ENCODE assay signal across 12 mouse cellular contexts in genomic region chr12:28912351-28912936, GRCm38 (mm10).
DNase-seq lines count a peak whose midpoint lies in the region; ATAC-seq and TF ChIP-seq lines count a peak whose summit lies in the region.
"Had no signal": no experiment of that assay in that cellular context is flagged by ENCODE, and none has a peak within 500 bp of the region (broad histone marks: within the 10 kb centered on the region; RNA-seq: fewer than 3 reads in every experiment).

No protein-coding gene starts in this region.

- 29% methylated on average over 18 of the region's 18 CpGs for WGBS in kidney, embryonic 14.5 days
- WGBS in hindbrain, embryonic 12.5 days = 64% methylated on average over 18 of the region's 18 CpGs
- WGBS in midbrain, postnatal 0 days = 53% methylated on average over 18 of the region's 18 CpGs

- peaks cover 13% of the 10 kb centered on the region for H3K4me1 ChIP-seq in kidney, embryonic 14.5 days (ENCODE audit: control insufficient read depth, insufficient read depth, low read length)
- H3K4me1 ChIP-seq in hindbrain, embryonic 12.5 days = peaks cover 22% of the 10 kb centered on the region
- no peaks in the 10 kb centered on the region; the same call in 1 of the 2 replicates for H3K4me1 ChIP-seq in midbrain, postnatal 0 days (ENCODE audit: insufficient read depth, low read length)

- no peaks in the 10 kb centered on the region for H3K36me3 ChIP-seq in kidney, embryonic 14.5 days (ENCODE audit: control insufficient read depth, insufficient read depth, low read length)
- no peaks in the 10 kb centered on the region for H3K36me3 ChIP-seq in hindbrain, embryonic 12.5 days
- H3K36me3 ChIP-seq in midbrain, postnatal 0 days (ENCODE audit: insufficient read depth, low read length) = no peaks in the 10 kb centered on the region

- H3K9ac ChIP-seq in kidney, embryonic 14.5 days (ENCODE audit: low read depth, low read length) = no peak overlapping the region
- no peak overlapping the region for H3K9ac ChIP-seq in hindbrain, embryonic 12.5 days
- no peak overlapping the region for H3K9ac ChIP-seq in midbrain, postnatal 0 days (replicated peaks; ENCODE audit: low read length, poor library complexity, severe bottlenecking)

- no peak overlapping the region for H3K27ac ChIP-seq in kidney, embryonic 14.5 days (ENCODE audit: low read depth, low read length)
- peak overlapping the region; percentile 57 for H3K27ac ChIP-seq in hindbrain, embryonic 12.5 days
- H3K27ac ChIP-seq in midbrain, postnatal 0 days (ENCODE audit: low read depth, low read length) = no peak overlapping the region
- H3K27ac ChIP-seq: layer of hippocampus, adult 2 months; stomach, postnatal 0 days had no signal

- no peaks in the 10 kb centered on the region for H3K27me3 ChIP-seq in kidney, embryonic 14.5 days (ENCODE audit: control insufficient read depth, insufficient read depth, low read length)
- H3K27me3 ChIP-seq in hindbrain, embryonic 12.5 days = no peaks in the 10 kb centered on the region
- H3K27me3 ChIP-seq in midbrain, postnatal 0 days (ENCODE audit: insufficient read depth, low read length) = no peaks in the 10 kb centered on the region

- H3K4me3 ChIP-seq in kidney, embryonic 14.5 days (ENCODE audit: low read length) = no peak overlapping the region
- no peak overlapping the region for H3K4me3 ChIP-seq in hindbrain, embryonic 12.5 days
- no peak overlapping the region for H3K4me3 ChIP-seq in midbrain, postnatal 0 days (ENCODE audit: low read depth, low read length)
- H3K4me3 ChIP-seq: layer of hippocampus, adult 2 months had no signal

- no peaks in the 10 kb centered on the region for H3K9me3 ChIP-seq in kidney, embryonic 14.5 days (ENCODE audit: control insufficient read depth, low read length)
- H3K9me3 ChIP-seq in hindbrain, embryonic 12.5 days (replicated peaks) = no peaks in the 10 kb centered on the region
- no peaks in the 10 kb centered on the region for H3K9me3 ChIP-seq in midbrain, postnatal 0 days (ENCODE audit: low read length)

- H3K4me2 ChIP-seq in kidney, embryonic 14.5 days (replicated peaks; ENCODE audit: low read depth, low read length) = 0 out of 2 replicates have a peak overlapping the region, but pooled peaks have one; percentile 6
- no peak overlapping the region for H3K4me2 ChIP-seq in hindbrain, embryonic 12.5 days (replicated peaks)
- H3K4me2 ChIP-seq in midbrain, postnatal 0 days (ENCODE audit: low read depth, low read length, poor library complexity, severe bottlenecking) = no peak overlapping the region

- TF ChIP-seq CTCF in midbrain, postnatal 0 days (IDR thresholded peaks at IDR 0.05) = no peak

- DNase-seq in kidney, adult 8-10 months = no peak
- peak; percentile 76 for DNase-seq in kidney, postnatal 10 days
- peak; percentile 19 for DNase-seq in midbrain, postnatal 0 days (ENCODE audit: low spot score)
- no peak for DNase-seq in right cerebral cortex, postnatal 14 days
- DNase-seq in testis, postnatal 14 days (ENCODE audit: low spot score) = no peak
- DNase-seq in heart, postnatal 4 days = no peak
- DNase-seq: heart, postnatal 14 days; lung, adult 2 months had no signal

- ATAC-seq in kidney, embryonic 14.5 days (ENCODE audit: low FRiP score, low TSS enrichment) = peak; percentile 77
- ATAC-seq in hindbrain, embryonic 12.5 days (ENCODE audit: low FRiP score) = no peak; the same call in 1 of the 2 replicates
- 0 out of 2 replicates have a peak, but pooled peaks have one; percentile 44 for ATAC-seq in midbrain, postnatal 0 days (ENCODE audit: low FRiP score)

Comparison
In these comparisons a context has a peak if more than half of its experiments do, and no peak if none do; other contexts are left out.
1. DNase-seq: peak in kidney, postnatal 10 days (single experiment) and midbrain, postnatal 0 days (single experiment); none in kidney, adult 8-10 months (0 of 2), right cerebral cortex, postnatal 14 days (single experiment), testis, postnatal 14 days (single experiment) and heart, postnatal 4 days (single experiment).